Mouse (Mus musculus): Measurements from ENCODE around the gene Il2rb. TPM values are rescaled to one million over a fixed set of nuclear protein-coding genes. Genes with fewer than 3 reads are reported as not detected.

Gene Il2rb
- polyA plus RNA-seq, 1 experiment from 2014 or later, result not detected

- Histone ChIP-seq H3K36me3 (replicated peaks) (no peaks in the 10 kb centered on the region), H3K4me1 (peaks cover 22% of the 10 kb centered on the region), H3K9me3 (no peaks in the 10 kb centered on the region), H3K4me3 (no peak overlapping the region), H3K27ac (replicated peaks) (no peak overlapping the region), H3K27me3 (replicated peaks; ENCODE audit: low read depth, poor library complexity, severe bottlenecking) (no peaks in the 10 kb centered on the region; the same call in 1 of the 2 replicates)
- no peak for DNase-seq (ENCODE audit: low spot score)
- WGBS, result 87% methylated on average over 6 of the region's 6 CpGs
Observed at GRCm38 (mm10) chr15:78473442-78473841, 21.6 kb downstream of the Il2rb start.

GRCm38 (mm10) chr15:78471902-78472301 is 23.2 kb downstream of the Il2rb start:
- H3K9me3 ChIP-seq, result no peaks in the 10 kb centered on the region
- peaks cover 22% of the 10 kb centered on the region for H3K4me1 ChIP-seq
- 47% methylated on average over 7 of the region's 7 CpGs for WGBS
- no peaks in the 10 kb centered on the region for H3K36me3 ChIP-seq (replicated peaks)
- no peaks in the 10 kb centered on the region; the same call in 1 of the 2 replicates for H3K27me3 ChIP-seq (replicated peaks; ENCODE audit: low read depth, poor library complexity, severe bottlenecking)
- no peak for DNase-seq (ENCODE audit: low spot score)
- no peak overlapping the region for H3K27ac ChIP-seq (replicated peaks)
- H3K4me3 ChIP-seq, result no peak overlapping the region

DNA sequence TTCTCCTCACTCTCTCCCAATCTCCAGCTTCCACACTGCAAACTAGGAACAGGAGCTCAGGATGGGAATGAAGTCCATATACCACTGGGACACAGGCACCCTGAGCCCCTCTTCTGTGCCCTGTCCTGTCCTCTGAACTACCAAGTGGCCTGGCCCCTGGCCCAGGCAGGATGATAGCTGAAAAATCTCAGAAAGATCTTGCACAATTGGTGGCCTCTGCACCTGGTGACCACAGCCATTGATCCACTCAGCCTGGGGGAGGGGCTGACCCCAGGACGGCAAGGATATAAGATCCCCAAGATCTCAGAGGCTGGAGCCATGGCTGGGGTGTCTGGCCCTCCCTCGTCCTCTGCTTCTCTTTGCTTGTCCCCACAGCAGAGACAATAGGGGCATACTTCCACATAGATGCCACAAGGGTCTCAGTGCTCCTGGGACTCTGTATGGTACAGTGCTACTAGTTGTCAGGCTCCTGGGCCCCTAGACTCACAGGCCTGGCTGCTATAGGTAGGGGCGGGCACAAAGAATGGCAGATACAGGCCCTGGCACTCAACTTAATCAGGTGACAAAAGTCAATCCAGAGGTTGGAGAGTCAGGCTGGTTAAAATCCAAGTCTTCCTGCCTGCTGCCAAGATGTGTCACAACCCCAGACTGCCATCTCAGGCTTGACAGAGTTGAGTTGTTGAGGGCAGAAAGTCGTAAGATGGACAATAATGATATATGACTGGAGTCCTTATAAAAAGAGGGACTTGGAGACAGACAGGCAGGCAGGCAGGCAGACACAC is 24.4 kb downstream of the Il2rb start:
- Histone ChIP-seq H3K27ac (replicated peaks) (no peak overlapping the region), H3K9me3 (no peaks in the 10 kb centered on the region), H3K36me3 (replicated peaks) (no peaks in the 10 kb centered on the region), H3K4me1 (peaks cover 22% of the 10 kb centered on the region), H3K4me3 (no peak overlapping the region), H3K27me3 (replicated peaks; ENCODE audit: low read depth, poor library complexity, severe bottlenecking) (no peaks in the 10 kb centered on the region; the same call in 1 of the 2 replicates)
- 65% methylated on average over 4 of the region's 4 CpGs for WGBS
- DNase-seq (ENCODE audit: low spot score), result no peak

- peaks cover 22% of the 10 kb centered on the region for H3K4me1 ChIP-seq
- no peak for DNase-seq (ENCODE audit: low spot score)
- WGBS, result 73% methylated on average over 7 of the region's 7 CpGs
- H3K9me3 ChIP-seq, result no peaks in the 10 kb centered on the region
- H3K27ac ChIP-seq (replicated peaks), result no peak within 1 kb of the TSS
- H3K4me3 ChIP-seq, result no peak within 1 kb of the TSS
- no peaks in the 10 kb centered on the region for H3K36me3 ChIP-seq (replicated peaks)
- H3K27me3 ChIP-seq (replicated peaks; ENCODE audit: low read depth, poor library complexity, severe bottlenecking), result peaks cover 6% of the 10 kb centered on the region; the same call in 1 of the 2 replicates
Observed at GRCm38 (mm10) chr15:78468379-78468937, 26.6 kb downstream of the Il2rb start, which contains the start of gene Tmprss6. Tmprss6 (minus strand) TSS chr15:78468634.

- Histone ChIP-seq H3K36me3 (replicated peaks) (no peaks in the 10 kb centered on the region), H3K27ac (replicated peaks) (no peak overlapping the region), H3K4me1 (peaks cover 22% of the 10 kb centered on the region), H3K4me3 (no peak overlapping the region), H3K9me3 (no peaks in the 10 kb centered on the region), H3K27me3 (replicated peaks; ENCODE audit: low read depth, poor library complexity, severe bottlenecking) (0 out of 2 replicates have a peak, but pooled peaks cover 6% of the 10 kb centered on the region)
- no peak for DNase-seq (ENCODE audit: low spot score)
- 96% methylated on average over 7 of the region's 7 CpGs for WGBS
Observed at GRCm38 (mm10) chr15:78467570-78467969, 27.5 kb downstream of the Il2rb start.

DNA sequence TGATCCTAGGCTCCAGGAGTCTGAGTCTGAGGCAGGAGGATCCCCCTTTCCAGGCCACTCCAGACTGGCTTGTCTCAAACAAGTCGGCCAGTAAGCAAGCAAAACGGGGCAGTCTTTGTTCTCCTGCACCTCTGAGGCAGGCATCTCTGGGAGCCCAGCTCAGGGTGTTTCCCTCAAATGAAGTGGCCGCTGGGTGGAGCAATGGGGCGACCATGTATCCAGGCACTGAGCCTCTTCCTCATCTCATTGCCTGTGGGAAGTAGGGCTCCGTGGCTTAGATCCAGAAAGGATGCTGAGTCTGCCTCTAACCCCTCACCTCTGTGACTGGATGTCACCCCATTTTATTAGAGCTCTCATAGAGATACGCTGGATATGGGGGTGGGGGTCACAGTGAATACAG is 28.3 kb downstream of the Il2rb start:
- Histone ChIP-seq H3K36me3 (replicated peaks) (no peaks in the 10 kb centered on the region), H3K4me3 (no peak overlapping the region), H3K27ac (replicated peaks) (no peak overlapping the region), H3K9me3 (no peaks in the 10 kb centered on the region), H3K27me3 (replicated peaks; ENCODE audit: low read depth, poor library complexity, severe bottlenecking) (0 out of 2 replicates have a peak, but pooled peaks cover 6% of the 10 kb centered on the region), H3K4me1 (peaks cover 16% of the 10 kb centered on the region)
- DNase-seq (ENCODE audit: low spot score), result no peak
- 29% methylated on average over 6 of the region's 6 CpGs for WGBS

GRCm38 (mm10) chr15:78462981-78463380 is 32.1 kb downstream of the Il2rb start:
- H3K36me3 ChIP-seq (replicated peaks), result no peaks in the 10 kb centered on the region
- 83% methylated on average over 2 of the region's 2 CpGs for WGBS

GRCm38 (mm10) chr15:78457193-78457592 is 37.9 kb downstream of the Il2rb start:
- Histone ChIP-seq H3K36me3 (replicated peaks) (no peaks in the 10 kb centered on the region), H3K4me3 (no peak overlapping the region), H3K4me1 (peaks cover 19% of the 10 kb centered on the region), H3K27ac (replicated peaks) (no peak overlapping the region), H3K9me3 (no peaks in the 10 kb centered on the region), H3K27me3 (replicated peaks; ENCODE audit: low read depth, poor library complexity, severe bottlenecking) (no peaks in the 10 kb centered on the region)
- 76% methylated on average over 10 of the region's 10 CpGs for whole genome bisulfite sequencing
- DNase-seq (ENCODE audit: low spot score), result no peak

More at GRCm38 (mm10) chr15:78462981-78463380, 32.1 kb downstream of the Il2rb start:
- Histone ChIP-seq H3K4me3 (no peak overlapping the region), H3K4me1 (no peaks in the 10 kb centered on the region), H3K27me3 (replicated peaks; ENCODE audit: low read depth, poor library complexity, severe bottlenecking) (0 out of 2 replicates have a peak, but pooled peaks cover 6% of the 10 kb centered on the region), H3K9me3 (no peaks in the 10 kb centered on the region), H3K27ac (replicated peaks) (no peak overlapping the region)
- no peak for DNase-seq (ENCODE audit: low spot score)

GRCm38 (mm10) chr15:78456051-78456450 is 39.0 kb downstream of the Il2rb start:
- Histone ChIP-seq H3K4me1 (peaks cover 23% of the 10 kb centered on the region), H3K27ac (replicated peaks) (no peak overlapping the region), H3K27me3 (replicated peaks; ENCODE audit: low read depth, poor library complexity, severe bottlenecking) (no peaks in the 10 kb centered on the region; the same call in 1 of the 2 replicates), H3K36me3 (replicated peaks) (no peaks in the 10 kb centered on the region), H3K4me3 (no peak overlapping the region), H3K9me3 (no peaks in the 10 kb centered on the region)
- 58% methylated on average over 7 of the region's 7 CpGs for WGBS
- no peak for DNase-seq (ENCODE audit: low spot score)

DNA sequence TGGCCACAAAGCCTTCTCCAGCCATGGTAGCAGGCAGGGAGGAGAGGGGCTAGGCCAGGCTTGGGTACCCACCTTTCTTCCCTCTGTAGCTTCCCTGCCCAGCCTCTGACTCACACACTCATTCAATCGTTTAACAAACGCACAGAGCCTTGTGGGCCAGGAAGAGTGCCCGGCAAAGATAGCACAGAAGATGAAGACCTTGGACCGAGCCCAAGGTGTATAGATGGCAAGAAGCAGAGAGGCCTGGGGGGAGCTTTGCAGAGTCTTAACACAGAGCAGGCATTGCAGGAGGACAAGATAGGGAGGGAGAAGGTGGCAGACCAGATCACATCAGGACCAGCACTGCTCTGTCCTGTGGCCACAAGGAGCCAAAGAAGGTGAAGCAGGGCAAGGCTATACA is 39.9 kb downstream of the Il2rb start:
- no peak overlapping the region for H3K4me3 ChIP-seq
- H3K4me1 ChIP-seq, result peaks cover 26% of the 10 kb centered on the region
- H3K36me3 ChIP-seq (replicated peaks), result no peaks in the 10 kb centered on the region
- WGBS, result 81% methylated on average over 4 of the region's 4 CpGs
- H3K9me3 ChIP-seq, result no peaks in the 10 kb centered on the region
- DNase-seq (ENCODE audit: low spot score), result no peak
- no peaks in the 10 kb centered on the region; the same call in 1 of the 2 replicates for H3K27me3 ChIP-seq (replicated peaks; ENCODE audit: low read depth, poor library complexity, severe bottlenecking)
- no peak overlapping the region for H3K27ac ChIP-seq (replicated peaks)

DNA sequence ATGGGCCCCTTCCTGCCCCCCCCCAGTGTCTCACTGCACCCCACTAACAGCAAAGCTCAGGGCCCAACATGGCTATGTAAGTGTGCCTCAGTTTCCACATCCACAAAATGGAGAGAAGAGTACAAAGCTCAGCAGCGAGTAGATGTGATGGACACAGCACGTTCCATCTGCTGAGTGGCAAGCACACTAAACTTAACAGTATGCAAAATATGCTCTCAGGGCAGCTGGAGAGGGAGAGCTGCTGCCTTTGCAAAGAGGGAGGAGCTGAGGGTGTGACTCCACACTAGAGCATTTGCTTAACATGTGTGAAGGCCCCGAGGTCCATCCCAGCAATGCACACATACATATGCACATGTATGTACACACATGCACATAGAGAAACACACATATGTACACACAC is 42.1 kb downstream of the Il2rb start:
- Histone ChIP-seq H3K27ac (replicated peaks) (no peak overlapping the region), H3K27me3 (replicated peaks; ENCODE audit: low read depth, poor library complexity, severe bottlenecking) (no peaks in the 10 kb centered on the region; the same call in 1 of the 2 replicates), H3K4me1 (peaks cover 46% of the 10 kb centered on the region), H3K9me3 (no peaks in the 10 kb centered on the region), H3K4me3 (no peak overlapping the region), H3K36me3 (replicated peaks) (no peaks in the 10 kb centered on the region)
- no peak for DNase-seq (ENCODE audit: low spot score)
- 92% methylated on average over 3 of the region's 3 CpGs for WGBS

DNA sequence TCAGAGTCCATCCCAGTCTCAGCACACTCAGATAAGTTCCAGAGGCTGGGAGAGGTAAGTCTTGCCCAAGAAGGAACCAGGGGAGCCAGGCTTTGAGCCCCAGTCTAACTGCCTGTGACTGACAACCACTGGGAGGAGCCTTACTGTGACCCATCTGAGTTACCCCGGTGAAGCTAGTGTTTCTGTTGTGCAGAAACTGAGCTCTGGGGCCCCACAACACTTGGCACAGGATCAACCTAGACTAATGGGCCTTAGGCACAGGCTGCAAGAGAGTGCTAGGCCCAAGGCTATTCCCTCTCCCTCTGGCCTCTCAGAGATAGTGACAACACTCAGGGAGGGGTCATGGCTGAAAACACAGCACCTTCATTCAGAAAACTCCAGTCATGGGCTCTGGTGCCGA is 43.9 kb downstream of the Il2rb start:
- no peak overlapping the region; the same call in 1 of the 2 replicates for H3K27ac ChIP-seq (replicated peaks)

DNA sequence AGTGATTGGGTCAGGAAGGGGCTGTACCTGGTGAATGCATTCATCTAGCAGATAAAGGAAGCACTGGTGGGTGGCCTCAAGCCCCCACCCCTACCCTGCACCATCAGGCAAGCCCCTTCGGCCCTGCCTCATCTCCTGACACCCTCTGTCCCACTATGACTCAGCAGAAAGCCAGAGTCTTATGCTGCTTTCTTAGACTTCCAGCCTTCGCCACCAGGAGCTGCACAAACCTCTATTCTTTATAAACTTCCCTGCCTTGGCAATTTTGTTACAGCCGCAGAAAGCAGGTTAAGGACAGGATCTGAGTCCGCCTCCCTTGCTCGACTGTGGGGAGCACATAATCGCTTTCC is 44.7 kb downstream of the Il2rb start:
- H3K27ac ChIP-seq (replicated peaks), result peak overlapping the region; percentile 86; the same call in 1 of the 2 replicates
- no peaks in the 10 kb centered on the region for H3K9me3 ChIP-seq
- DNase-seq (ENCODE audit: low spot score), result no peak
- no peak overlapping the region for H3K4me3 ChIP-seq
- 88% methylated on average over 6 of the region's 6 CpGs for WGBS
- peaks cover 32% of the 10 kb centered on the region for H3K4me1 ChIP-seq
- H3K27me3 ChIP-seq (replicated peaks; ENCODE audit: low read depth, poor library complexity, severe bottlenecking), result no peaks in the 10 kb centered on the region; the same call in 1 of the 2 replicates
- no peaks in the 10 kb centered on the region for H3K36me3 ChIP-seq (replicated peaks)

More for the DNA sequence above, 43.9 kb downstream of the Il2rb start:
- Histone ChIP-seq H3K36me3 (replicated peaks) (no peaks in the 10 kb centered on the region), H3K9me3 (no peaks in the 10 kb centered on the region), H3K4me1 (peaks cover 39% of the 10 kb centered on the region), H3K27me3 (replicated peaks; ENCODE audit: low read depth, poor library complexity, severe bottlenecking) (no peaks in the 10 kb centered on the region; the same call in 1 of the 2 replicates), H3K4me3 (no peak overlapping the region)
- WGBS, result 80% methylated on average over 2 of the region's 2 CpGs
- no peak for DNase-seq (ENCODE audit: low spot score)

Data from embryonic facial prominence, embryonic 10.5 days (tissue).